Mouse (Mus musculus) embryonic facial prominence, embryonic 10.5 days (tissue): ENCODE measurements around the gene Tro. TPM values are rescaled to one million over a fixed set of nuclear protein-coding genes. Genes with fewer than 3 reads are reported as not detected.

Experiments
- DNase-seq: peaks from one replicate; pipeline ENCODE4 v3.0.0-alpha.2; 2017; ENCODE audit warnings: low spot score
- H3K27ac ChIP-seq: fragments of 300-500 bp; sonication (generic); replicated peaks from 2 replicates; pipeline ENCODE4 v1.5.1; 2016; ENCODE audit warnings: mild to moderate bottlenecking
- H3K27me3 ChIP-seq: fragments of 300-500 bp; sonication (generic); replicated peaks from 2 replicates; pipeline ENCODE4 v1.6.1; 2016; ENCODE audit warnings: low read depth, mild to moderate bottlenecking; ENCODE audit not compliant: poor library complexity, severe bottlenecking
- H3K36me3 ChIP-seq: fragments of 300-500 bp; sonication (generic); replicated peaks from 2 replicates; pipeline ENCODE4 v1.6.1; 2016; ENCODE audit warnings: mild to moderate bottlenecking, moderate library complexity
- H3K4me1 ChIP-seq: fragments of 300-500 bp; sonication (generic); 2 replicates; pipeline ENCODE4 v1.6.1; 2016
- H3K4me3 ChIP-seq: fragments of 300-500 bp; sonication (generic); 2 replicates; pipeline ENCODE4 v1.5.1; 2016; ENCODE audit warnings: mild to moderate bottlenecking, moderate library complexity
- H3K9me3 ChIP-seq: fragments of 300-500 bp; sonication (generic); 2 replicates; pipeline ENCODE4 v1.6.1; 2016; ENCODE audit warnings: mild to moderate bottlenecking
- WGBS: fragments of 180-500 bp; shearing (Covaris S2); methylation state at CpG from one replicate; pipeline ENCODE4 v1.1.7; 2016; 5-methylcytosine and 5-hydroxymethylcytosine counted together
- polyA plus RNA-seq: library from polyadenylated mRNA; unstranded; fragments of >200 nt; fragmentation: Nextera tagmentation; extraction: Ambion mirVana; gene quantifications from 2 replicates; pipeline ENCODE4 v1.2.1, GENCODE M21; 2016

Tro gene
- 44.6 TPM in 2 replicates for polyA plus RNA-seq

DNA sequence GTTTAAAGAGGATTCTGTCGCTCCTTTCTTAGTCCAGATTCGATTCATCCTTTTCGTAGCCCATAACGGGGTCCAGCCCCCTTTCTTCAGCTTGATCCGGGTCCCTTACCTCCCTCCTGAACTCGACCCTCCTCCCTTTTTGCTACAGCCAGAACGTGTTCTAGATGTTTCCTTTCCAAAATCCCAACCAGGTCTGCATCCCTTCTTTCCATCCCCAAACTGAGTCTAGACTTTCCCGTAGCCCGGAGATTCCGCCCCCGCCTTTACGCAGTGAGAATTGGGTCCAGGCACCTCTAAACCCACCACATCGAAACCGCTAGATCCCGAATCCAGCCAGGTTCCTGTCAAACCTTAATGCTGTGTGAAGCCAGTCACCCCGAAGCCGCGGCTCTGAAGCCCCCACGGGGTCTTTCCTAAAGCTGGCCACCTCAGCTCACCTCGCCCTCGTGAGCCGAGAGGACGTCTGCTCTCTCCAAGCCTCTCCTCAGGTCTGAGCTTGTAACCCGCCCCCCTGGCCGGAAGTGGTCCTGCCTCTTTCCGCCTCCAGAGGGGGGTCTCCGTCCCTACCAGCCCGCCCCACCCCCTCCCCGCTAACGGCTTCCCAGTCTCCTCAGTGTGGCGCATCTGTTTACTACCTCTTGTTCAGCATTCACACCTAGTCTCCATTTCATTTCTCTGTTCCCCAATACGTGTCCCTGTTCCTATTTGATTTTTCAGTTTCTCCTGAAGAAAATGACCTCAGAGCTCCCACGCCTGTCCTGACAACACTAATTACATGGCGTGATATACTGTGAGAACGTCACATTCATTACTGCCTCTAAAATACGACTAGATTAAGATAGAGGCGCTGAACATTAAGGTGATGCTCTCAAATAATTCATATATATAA, at the start of gene Tro:
Tro (minus strand) TSS at position 676 of the 889 bp plus-strand sequence.
- WGBS: 23% methylated on average over 37 of the region's 37 CpGs
- peaks cover 33% of the 10 kb centered on the region for H3K27me3 ChIP-seq
- H3K9me3 ChIP-seq: no peaks in the 10 kb centered on the region

GRCm38 (mm10) chrX:150677505-150677904, 20.1 kb upstream of the Tro start:
- Histone ChIP-seq H3K27ac (no peak overlapping the region), H3K27me3 (peaks cover 5% of the 10 kb centered on the region; the same call in 1 of the 2 replicates), H3K4me1 (no peaks in the 10 kb centered on the region), H3K36me3 (no peaks in the 10 kb centered on the region), H3K9me3 (no peaks in the 10 kb centered on the region), H3K4me3 (no peak overlapping the region)
- DNase-seq: no peak
- WGBS: 53% methylated on average over 1 of the region's 1 CpGs

More for the DNA sequence above, at the start of gene Tro:
- peak within 1 kb of the TSS; percentile 81 for H3K27ac ChIP-seq
- H3K4me3 ChIP-seq: peak within 1 kb of the TSS; percentile 64
- DNase-seq: peak; percentile 88
- H3K36me3 ChIP-seq: peaks cover 32% of the 10 kb centered on the region
- no peaks in the 10 kb centered on the region for H3K4me1 ChIP-seq

- H3K27me3 ChIP-seq: peaks cover 17% of the 10 kb centered on the region; the same call in 1 of the 2 replicates
- no peak overlapping the region for H3K4me3 ChIP-seq
- no peak overlapping the region for H3K27ac ChIP-seq
- DNase-seq: no peak
- no peaks in the 10 kb centered on the region for H3K4me1 ChIP-seq
- WGBS: 38% methylated on average over 4 of the region's 4 CpGs
- no peaks in the 10 kb centered on the region for H3K36me3 ChIP-seq
- H3K9me3 ChIP-seq: no peaks in the 10 kb centered on the region
Observed at GRCm38 (mm10) chrX:150662809-150663208, 5.4 kb upstream of the Tro start.

DNA sequence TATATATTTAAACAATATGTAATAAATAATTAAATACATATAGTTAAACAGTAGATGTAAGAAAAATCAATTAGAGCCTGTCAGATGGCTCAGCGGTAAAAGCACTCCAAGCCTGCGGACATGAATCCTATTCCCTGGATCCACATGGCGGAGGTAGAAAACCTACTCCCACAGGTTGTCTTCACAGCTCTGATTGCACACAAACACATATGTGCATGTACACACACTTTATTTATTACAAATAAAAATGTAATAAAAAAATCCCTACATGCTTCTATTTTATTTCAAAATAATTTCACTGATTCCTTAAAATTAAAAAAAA, 375 bp upstream of the Tro start:
- Histone ChIP-seq H3K27ac (no peak overlapping the region), H3K4me3 (peak overlapping the region; percentile 64), H3K27me3 (peaks cover 29% of the 10 kb centered on the region), H3K9me3 (no peaks in the 10 kb centered on the region), H3K4me1 (no peaks in the 10 kb centered on the region), H3K36me3 (peaks cover 26% of the 10 kb centered on the region)
- DNase-seq: no peak
- WGBS: 26% methylated on average over 3 of the region's 3 CpGs

- H3K4me3 ChIP-seq: peak overlapping the region; percentile 64
- peak overlapping the region; percentile 81 for H3K27ac ChIP-seq
- peaks cover 36% of the 10 kb centered on the region for H3K27me3 ChIP-seq
- H3K4me1 ChIP-seq: no peaks in the 10 kb centered on the region
- H3K36me3 ChIP-seq: peaks cover 41% of the 10 kb centered on the region
- no peaks in the 10 kb centered on the region for H3K9me3 ChIP-seq
- WGBS: 45% methylated on average over 36 of the region's 44 CpGs
- peak; percentile 50 for DNase-seq
Observed at GRCm38 (mm10) chrX:150656122-150656907, 1.1 kb downstream of the Tro start.

DNA sequence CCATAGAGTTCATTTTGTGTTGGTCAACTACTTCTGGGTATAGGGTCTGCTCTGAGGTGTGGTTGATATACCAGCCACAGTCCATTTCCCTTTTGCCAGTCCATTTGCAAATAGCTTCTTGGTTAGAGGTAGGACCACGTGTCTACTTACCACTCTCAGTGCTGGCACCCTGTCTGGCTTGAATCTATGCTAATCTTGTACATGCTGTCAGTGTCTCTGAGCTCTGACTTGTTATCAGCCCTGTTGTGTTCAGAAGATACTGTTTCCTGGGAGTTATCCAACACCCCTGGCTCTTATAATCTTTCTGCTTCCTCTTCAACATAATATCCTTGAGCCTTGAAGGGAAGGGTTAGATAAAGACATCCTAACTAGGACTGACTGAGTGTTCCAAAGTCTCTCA, 21.0 kb downstream of the Tro start:
- peaks cover 6% of the 10 kb centered on the region; the same call in 1 of the 2 replicates for H3K27me3 ChIP-seq
- no peak overlapping the region for H3K27ac ChIP-seq
- no peaks in the 10 kb centered on the region for H3K9me3 ChIP-seq
- 65% methylated on average over 1 of the region's 1 CpGs for WGBS
- no peak overlapping the region for H3K4me3 ChIP-seq
- DNase-seq: no peak
- no peaks in the 10 kb centered on the region for H3K4me1 ChIP-seq
- H3K36me3 ChIP-seq: no peaks in the 10 kb centered on the region

DNA sequence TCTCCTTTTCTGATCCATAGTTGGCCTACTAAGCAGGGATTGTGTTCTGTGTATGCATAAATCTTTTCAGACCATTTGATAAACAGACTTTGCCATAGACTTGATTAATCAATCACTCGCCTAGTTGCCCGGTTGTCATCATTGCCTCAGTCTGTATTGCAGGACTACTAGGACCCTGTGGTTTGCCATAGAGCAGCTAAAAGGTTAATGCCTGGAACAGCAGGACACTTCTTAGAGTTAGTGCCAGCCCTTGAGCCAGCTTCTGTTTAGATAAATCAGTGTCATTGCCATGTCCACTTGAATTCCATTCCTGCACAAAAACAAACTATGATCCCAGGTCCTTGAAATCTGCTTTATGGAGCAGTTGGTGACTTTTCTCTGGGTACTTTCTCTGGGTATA, 58.5 kb downstream of the Tro start:
- no peak overlapping the region for H3K27ac ChIP-seq
- no peak for DNase-seq
- no peaks in the 10 kb centered on the region for H3K36me3 ChIP-seq
- no peaks in the 10 kb centered on the region for H3K4me1 ChIP-seq
- peaks cover 8% of the 10 kb centered on the region for H3K27me3 ChIP-seq
- WGBS: 87% methylated on average over 2 of the region's 2 CpGs
- H3K4me3 ChIP-seq: no peak overlapping the region
- H3K9me3 ChIP-seq: no peaks in the 10 kb centered on the region

Other genes with a start within 250 kb of the Tro start
- 44.1 and 46.3 TPM in 2 replicates for gene Tmem29, start 198.4 kb downstream of the Tro start, polyA plus RNA-seq
- gene Alas2, start 110.2 kb downstream of the Tro start, polyA plus RNA-seq: 45.9 and 51.6 TPM in 2 replicates
- 9.5 and 10.1 TPM in 2 replicates for gene Pfkfb1, start 69.4 kb downstream of the Tro start, polyA plus RNA-seq
- gene Apex2, start 67.7 kb downstream of the Tro start, polyA plus RNA-seq: 31.1 and 32.2 TPM in 2 replicates
- 376 and 392 TPM in 2 replicates for gene Maged2, start 156.8 kb upstream of the Tro start, polyA plus RNA-seq